14 mouse cellular contexts compared by ENCODE assay signal in the genomic region with DNA sequence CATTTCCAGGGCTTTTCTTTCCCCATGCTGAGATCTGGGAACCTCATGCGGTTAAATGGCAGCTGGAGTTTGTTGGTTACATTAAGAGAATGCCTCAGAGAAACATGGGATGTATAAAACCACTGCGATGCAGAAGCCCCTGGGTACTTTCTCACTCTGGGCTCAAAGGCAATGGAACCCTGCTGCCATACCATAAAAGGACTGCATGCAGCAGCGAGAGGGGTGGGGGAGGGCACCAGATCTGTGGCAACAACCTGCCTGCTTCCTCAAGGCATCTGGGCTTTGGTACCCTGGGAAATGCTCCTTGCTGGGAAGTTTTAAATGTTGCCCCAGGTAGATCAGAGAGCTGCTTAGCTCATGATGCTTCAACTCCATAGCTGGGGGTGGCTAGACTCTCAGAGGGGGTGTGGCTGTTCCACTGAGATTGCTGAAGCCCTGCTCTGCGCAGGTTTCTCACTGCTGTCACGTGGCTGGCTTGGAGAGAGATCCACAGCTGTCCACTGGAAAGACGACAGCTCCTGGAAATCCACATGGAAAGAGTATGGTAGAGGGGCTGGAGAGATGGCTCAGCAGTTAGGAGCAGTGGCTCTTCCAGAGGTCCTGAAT.
DNase-seq lines count a peak whose midpoint lies in the region; ATAC-seq and TF ChIP-seq lines count a peak whose summit lies in the region.
"Had no signal": no experiment of that assay in that cellular context is flagged by ENCODE, and none has a peak within 500 bp of the region (broad histone marks: within the 10 kb centered on the region; RNA-seq: fewer than 3 reads in every experiment).

No protein-coding gene starts in this region.

- H3K4me2 ChIP-seq in midbrain, embryonic 13.5 days (replicated peaks), result 0 out of 2 replicates have a peak overlapping the region, but pooled peaks have one; percentile 15
- H3K4me2 ChIP-seq in midbrain, embryonic 11.5 days, result no peak overlapping the region
- peak overlapping the region; percentile 14 for H3K4me2 ChIP-seq in embryonic facial prominence, embryonic 13.5 days
- H3K4me2 ChIP-seq in limb, embryonic 12.5 days, result peak overlapping the region; percentile 23; the same call in 1 of the 2 replicates
- H3K4me2 ChIP-seq: embryonic facial prominence, embryonic 15.5 days; liver, embryonic 11.5 days had no signal

- no peaks in the 10 kb centered on the region for H3K9me3 ChIP-seq in midbrain, embryonic 13.5 days
- no peaks in the 10 kb centered on the region for H3K9me3 ChIP-seq in midbrain, embryonic 11.5 days (ENCODE audit: control insufficient read depth, low read length)
- no peaks in the 10 kb centered on the region for H3K9me3 ChIP-seq in embryonic facial prominence, embryonic 13.5 days
- H3K9me3 ChIP-seq in limb, embryonic 12.5 days, result peaks cover 3% of the 10 kb centered on the region; the same call in 1 of the 2 replicates
- H3K9me3 ChIP-seq: embryonic facial prominence, embryonic 15.5 days had no signal

- no peak overlapping the region for H3K9ac ChIP-seq in midbrain, embryonic 13.5 days (replicated peaks)
- no peak overlapping the region for H3K9ac ChIP-seq in midbrain, embryonic 11.5 days (ENCODE audit: low read length)
- no peak overlapping the region for H3K9ac ChIP-seq in embryonic facial prominence, embryonic 13.5 days
- H3K9ac ChIP-seq in limb, embryonic 12.5 days (replicated peaks), result no peak overlapping the region
- H3K9ac ChIP-seq: embryonic facial prominence, embryonic 15.5 days had no signal

- TF ChIP-seq POLR2A in cerebellum, adult 2 months (IDR thresholded peaks at IDR 0.05; ENCODE audit: borderline replicate concordance, insufficient read depth, low read length), result no peak

- no peak for ATAC-seq in midbrain, embryonic 13.5 days
- no peak for ATAC-seq in midbrain, embryonic 11.5 days (ENCODE audit: low FRiP score)
- ATAC-seq in embryonic facial prominence, embryonic 13.5 days (ENCODE audit: insufficient number of reproducible peaks, insufficient read depth, low FRiP score, low TSS enrichment, low read depth), result no peak
- ATAC-seq in limb, embryonic 12.5 days (ENCODE audit: insufficient number of reproducible peaks, insufficient read depth, low FRiP score, low TSS enrichment, low read depth), result peak; percentile 63; the same call in 1 of the 2 replicates

- TF ChIP-seq CTCF in cerebellum, adult 2 months (IDR thresholded peaks at IDR 0.05; ENCODE audit: borderline replicate concordance, insufficient read depth, low read depth, low read length), result no peak

- DNase-seq in midbrain, embryonic 11.5 days (ENCODE audit: low spot score, missing footprints), result no peak
- peak; percentile 4 for DNase-seq in yolk sac, embryonic 10.5 days (ENCODE audit: low spot score)
- DNase-seq in cerebellum, adult 2 months, result no peak
- no peak for DNase-seq in thymus, postnatal 4 days
- DNase-seq: cerebellum, adult 8-10 months; kidney, postnatal 10 days; lung, postnatal 14 days; right cerebral cortex, postnatal 14 days had no signal

- no peaks in the 10 kb centered on the region for H3K27me3 ChIP-seq in midbrain, embryonic 13.5 days
- H3K27me3 ChIP-seq in midbrain, embryonic 11.5 days (ENCODE audit: control insufficient read depth, insufficient read depth, low read length), result no peaks in the 10 kb centered on the region
- H3K27me3 ChIP-seq in embryonic facial prominence, embryonic 13.5 days, result peaks cover 2% of the 10 kb centered on the region; the same call in 1 of the 2 replicates
- H3K27me3 ChIP-seq in limb, embryonic 12.5 days, result 0 out of 2 replicates have a peak, but pooled peaks cover 5% of the 10 kb centered on the region
- H3K27me3 ChIP-seq in cerebellum, adult 2 months (ENCODE audit: control insufficient read depth, insufficient read depth, low read length), result no peaks in the 10 kb centered on the region
- H3K27me3 ChIP-seq: embryonic facial prominence, embryonic 15.5 days had no signal

- no peak overlapping the region for H3K4me3 ChIP-seq in midbrain, embryonic 13.5 days (replicated peaks)
- H3K4me3 ChIP-seq in midbrain, embryonic 11.5 days (ENCODE audit: low read depth, low read length), result no peak overlapping the region
- H3K4me3 ChIP-seq in embryonic facial prominence, embryonic 13.5 days, result no peak overlapping the region
- H3K4me3 ChIP-seq in limb, embryonic 12.5 days (replicated peaks), result no peak overlapping the region
- no peak overlapping the region for H3K4me3 ChIP-seq in cerebellum, adult 2 months (replicated peaks; ENCODE audit: insufficient read depth, low read depth, low read length)
- H3K4me3 ChIP-seq: embryonic facial prominence, embryonic 15.5 days; myocyte had no signal

- WGBS in midbrain, embryonic 13.5 days, result 19% methylated on average over 6 of the region's 6 CpGs
- WGBS in midbrain, embryonic 11.5 days, result 17% methylated on average over 6 of the region's 6 CpGs
- WGBS in embryonic facial prominence, embryonic 13.5 days, result 21% methylated on average over 6 of the region's 6 CpGs
- WGBS in limb, embryonic 12.5 days, result 10% methylated on average over 6 of the region's 6 CpGs
- 22% methylated on average over 6 of the region's 6 CpGs for WGBS in cerebellum, adult 2 months

- no peak overlapping the region for H3K27ac ChIP-seq in midbrain, embryonic 13.5 days
- no peak overlapping the region for H3K27ac ChIP-seq in midbrain, embryonic 11.5 days (ENCODE audit: low read depth, low read length)
- H3K27ac ChIP-seq in embryonic facial prominence, embryonic 13.5 days, result peak overlapping the region; percentile 34; the same call in 1 of the 2 replicates
- H3K27ac ChIP-seq in limb, embryonic 12.5 days, result 0 out of 2 replicates have a peak overlapping the region, but pooled peaks have one; percentile 13
- no peak overlapping the region for H3K27ac ChIP-seq in cerebellum, adult 2 months (ENCODE audit: insufficient read depth, low read length)
- H3K27ac ChIP-seq: embryonic facial prominence, embryonic 15.5 days had no signal

- H3K36me3 ChIP-seq in midbrain, embryonic 13.5 days, result no peaks in the 10 kb centered on the region
- H3K36me3 ChIP-seq in midbrain, embryonic 11.5 days (ENCODE audit: control insufficient read depth, insufficient read depth, low read length), result no peaks in the 10 kb centered on the region
- H3K36me3 ChIP-seq in embryonic facial prominence, embryonic 13.5 days, result no peaks in the 10 kb centered on the region
- H3K36me3 ChIP-seq in limb, embryonic 12.5 days, result no peaks in the 10 kb centered on the region
- H3K36me3 ChIP-seq: embryonic facial prominence, embryonic 15.5 days had no signal

- H3K4me1 ChIP-seq in midbrain, embryonic 13.5 days (replicated peaks), result peaks cover 10% of the 10 kb centered on the region
- H3K4me1 ChIP-seq in midbrain, embryonic 11.5 days (ENCODE audit: control insufficient read depth, insufficient read depth, low read length), result no peaks in the 10 kb centered on the region; the same call in 1 of the 2 replicates
- peaks cover 11% of the 10 kb centered on the region for H3K4me1 ChIP-seq in embryonic facial prominence, embryonic 13.5 days
- H3K4me1 ChIP-seq in limb, embryonic 12.5 days (replicated peaks), result peaks cover 18% of the 10 kb centered on the region
- no peaks in the 10 kb centered on the region for H3K4me1 ChIP-seq in cerebellum, adult 2 months (ENCODE audit: control insufficient read depth, insufficient read depth, low read length)

Comparison
In these comparisons a context has a peak if more than half of its experiments do, and no peak if none do; other contexts are left out.
1. H3K27ac ChIP-seq: peak in embryonic facial prominence, embryonic 13.5 days (single experiment) and limb, embryonic 12.5 days (single experiment); none in midbrain, embryonic 13.5 days (single experiment), midbrain, embryonic 11.5 days (single experiment) and cerebellum, adult 2 months (single experiment).